Mouse (Mus musculus) lung, embryonic 14.5 days (tissue): ENCODE measurements around the gene Luc7l3. TPM values are rescaled to one million over a fixed set of nuclear protein-coding genes. Genes with fewer than 3 reads are reported as not detected.

Experiments used
- ATAC-seq: fragments of 200-750 bp; cut with Nextera tagmentation; 2 replicates; pipeline ENCODE4 v1.8.0; 2017; ENCODE audit warnings: mild to moderate bottlenecking, moderate TSS enrichment, moderate library complexity; ENCODE audit not compliant: insufficient read depth
- DNase-seq: peaks from one replicate; pipeline ENCODE4 v3.0.0-alpha.2; 2015
- H3K27ac ChIP-seq: fragments of 300-500 bp; sonication (generic); 2 replicates; pipeline ENCODE4 v1.5.1; 2014; ENCODE audit warnings: low read depth, mild to moderate bottlenecking, moderate library complexity
- H3K27me3 ChIP-seq: fragments of 300-500 bp; sonication (generic); 2 replicates; pipeline ENCODE4 v1.6.1; 2014; ENCODE audit warnings: low read length, control low read depth; ENCODE audit not compliant: insufficient read depth
- H3K36me3 ChIP-seq: fragments of 300-500 bp; sonication (generic); 2 replicates; pipeline ENCODE4 v1.6.1; 2014; ENCODE audit warnings: control low read depth; ENCODE audit not compliant: insufficient read depth
- H3K4me1 ChIP-seq: fragments of 300-500 bp; sonication (generic); 2 replicates; pipeline ENCODE4 v1.6.1; 2014; ENCODE audit warnings: antibody characterized with exemption, control low read depth; ENCODE audit not compliant: insufficient read depth
- H3K4me2 ChIP-seq: fragments of 300-500 bp; sonication (generic); 2 replicates; pipeline ENCODE4 v1.6.1; 2014; ENCODE audit warnings: mild to moderate bottlenecking
- H3K4me3 ChIP-seq: fragments of 300-500 bp; sonication (generic); 2 replicates; pipeline ENCODE4 v1.5.1; 2014; ENCODE audit warnings: low read depth, low read length
- H3K9ac ChIP-seq: fragments of 300-500 bp; sonication (generic); 2 replicates; pipeline ENCODE4 v1.6.1; 2014
- H3K9me3 ChIP-seq: fragments of 300-500 bp; sonication (generic); 2 replicates; pipeline ENCODE4 v1.6.1; 2016; ENCODE audit warnings: low read depth, low read length, control low read depth
- CTCF ChIP-seq: IDR thresholded peaks from 2 replicates; pipeline ENCODE4 v1.5.1; 2016; ENCODE audit warnings: antibody characterized with exemption, low read depth
- WGBS: fragments of 180-500 bp; shearing (Covaris S2); extraction: QIAGEN DNeasy Blood & Tissue Kit; methylation state at CpG from one replicate; pipeline ENCODE4 v1.1.7; 2014; 5-methylcytosine and 5-hydroxymethylcytosine counted together
- polyA plus RNA-seq: library from polyadenylated mRNA; unstranded; fragments of >200 nt; fragmentation: Nextera tagmentation; extraction: Ambion mirVana; gene quantifications from 2 replicates; pipeline ENCODE4 v1.2.1, GENCODE M21; 2014

The Luc7l3 gene
- polyA plus RNA-seq, 1 experiment from 2014 or later, result 93.2 TPM

- Histone ChIP-seq H3K27me3 (no peaks in the 10 kb centered on the region), H3K4me1 (no peaks in the 10 kb centered on the region), H3K9me3 (no peaks in the 10 kb centered on the region), H3K4me3 (no peak overlapping the region), H3K4me2 (no peak overlapping the region), H3K36me3 (no peaks in the 10 kb centered on the region), H3K9ac (no peak overlapping the region), H3K27ac (no peak overlapping the region)
- no peak for TF ChIP-seq CTCF
- no peak for DNase-seq
- WGBS, result 37% methylated on average over 14 of the region's 14 CpGs
- no peak for ATAC-seq
Measured at GRCm38 (mm10) chr11:94257987-94258386, 63.8 kb downstream of the Luc7l3 start.

GRCm38 (mm10) chr11:94255733-94256132 is 66.1 kb downstream of the Luc7l3 start:
- no peak for DNase-seq
- H3K27me3 ChIP-seq, result no peaks in the 10 kb centered on the region
- whole genome bisulfite sequencing, result 70% methylated on average over 5 of the region's 5 CpGs
- no peak overlapping the region for H3K27ac ChIP-seq
- no peaks in the 10 kb centered on the region for H3K36me3 ChIP-seq
- no peak for TF ChIP-seq CTCF
- H3K4me3 ChIP-seq, result no peak overlapping the region
- no peaks in the 10 kb centered on the region for H3K4me1 ChIP-seq
- no peak overlapping the region for H3K4me2 ChIP-seq
- no peak for ATAC-seq
- no peaks in the 10 kb centered on the region for H3K9me3 ChIP-seq
- H3K9ac ChIP-seq, result no peak overlapping the region

GRCm38 (mm10) chr11:94253691-94254090 is 68.1 kb downstream of the Luc7l3 start:
- Histone ChIP-seq H3K4me3 (no peak overlapping the region), H3K27ac (no peak overlapping the region), H3K9me3 (no peaks in the 10 kb centered on the region), H3K9ac (no peak overlapping the region), H3K4me2 (no peak overlapping the region), H3K27me3 (no peaks in the 10 kb centered on the region), H3K36me3 (no peaks in the 10 kb centered on the region), H3K4me1 (no peaks in the 10 kb centered on the region)
- DNase-seq (no peak), ATAC-seq (no peak)
- WGBS, result 85% methylated on average over 10 of the region's 10 CpGs
- no peak for TF ChIP-seq CTCF

GRCm38 (mm10) chr11:94253156-94253555 is 68.6 kb downstream of the Luc7l3 start:
- 72% methylated on average over 9 of the region's 9 CpGs for WGBS

GRCm38 (mm10) chr11:94246789-94247061 is 75.1 kb downstream of the Luc7l3 start:
- Histone ChIP-seq H3K36me3 (no peaks in the 10 kb centered on the region), H3K9me3 (no peaks in the 10 kb centered on the region), H3K4me1 (peaks cover 19% of the 10 kb centered on the region), H3K27me3 (peaks cover 6% of the 10 kb centered on the region; the same call in 1 of the 2 replicates), H3K4me3 (no peak overlapping the region), H3K9ac (no peak overlapping the region), H3K4me2 (no peak overlapping the region), H3K27ac (peak overlapping the region; percentile 46; the same call in 1 of the 2 replicates)
- no peak for TF ChIP-seq CTCF
- DNase-seq (no peak), ATAC-seq (no peak)
- 38% methylated on average over 8 of the region's 8 CpGs for WGBS

More at GRCm38 (mm10) chr11:94253156-94253555, 68.6 kb downstream of the Luc7l3 start:
- Histone ChIP-seq H3K27me3 (no peaks in the 10 kb centered on the region), H3K4me3 (no peak overlapping the region), H3K36me3 (no peaks in the 10 kb centered on the region), H3K4me2 (no peak overlapping the region), H3K9ac (no peak overlapping the region), H3K9me3 (no peaks in the 10 kb centered on the region), H3K27ac (no peak overlapping the region), H3K4me1 (no peaks in the 10 kb centered on the region)
- no peak for DNase-seq
- TF ChIP-seq CTCF, result no peak
- no peak for ATAC-seq

GRCm38 (mm10) chr11:94245955-94246788 is 75.6 kb downstream of the Luc7l3 start, which contains the start of gene Wfikkn2:
Gene Wfikkn2 (minus strand): TSS chr11:94246005.
- H3K27ac ChIP-seq, result peak within 1 kb of the TSS; percentile 46; the same call in 1 of the 2 replicates
- no peaks in the 10 kb centered on the region for H3K9me3 ChIP-seq
- 47% methylated on average over 17 of the region's 17 CpGs for WGBS
- no peak within 1 kb of the TSS for H3K9ac ChIP-seq
- TF ChIP-seq CTCF, result no peak
- peaks cover 6% of the 10 kb centered on the region; the same call in 1 of the 2 replicates for H3K27me3 ChIP-seq
- no peak within 1 kb of the TSS for H3K4me3 ChIP-seq
- no peaks in the 10 kb centered on the region for H3K36me3 ChIP-seq
- peaks cover 19% of the 10 kb centered on the region for H3K4me1 ChIP-seq
- peak; percentile 44 for DNase-seq
- ATAC-seq, result peak; percentile 65
- H3K4me2 ChIP-seq, result no peak within 1 kb of the TSS

- H3K4me1 ChIP-seq, result peaks cover 19% of the 10 kb centered on the region
- no peak overlapping the region for H3K27ac ChIP-seq
- ATAC-seq (no peak), DNase-seq (no peak)
- no peak for TF ChIP-seq CTCF
- H3K4me2 ChIP-seq, result no peak overlapping the region
- WGBS, result 60% methylated on average over 9 of the region's 9 CpGs
- no peaks in the 10 kb centered on the region for H3K9me3 ChIP-seq
- no peaks in the 10 kb centered on the region for H3K36me3 ChIP-seq
- H3K27me3 ChIP-seq, result peaks cover 6% of the 10 kb centered on the region; the same call in 1 of the 2 replicates
- H3K9ac ChIP-seq, result no peak overlapping the region
- no peak overlapping the region for H3K4me3 ChIP-seq
Measured at GRCm38 (mm10) chr11:94244385-94244784, 77.4 kb downstream of the Luc7l3 start.
